5 mouse cellular contexts compared by ENCODE assay signal in the genomic region with DNA sequence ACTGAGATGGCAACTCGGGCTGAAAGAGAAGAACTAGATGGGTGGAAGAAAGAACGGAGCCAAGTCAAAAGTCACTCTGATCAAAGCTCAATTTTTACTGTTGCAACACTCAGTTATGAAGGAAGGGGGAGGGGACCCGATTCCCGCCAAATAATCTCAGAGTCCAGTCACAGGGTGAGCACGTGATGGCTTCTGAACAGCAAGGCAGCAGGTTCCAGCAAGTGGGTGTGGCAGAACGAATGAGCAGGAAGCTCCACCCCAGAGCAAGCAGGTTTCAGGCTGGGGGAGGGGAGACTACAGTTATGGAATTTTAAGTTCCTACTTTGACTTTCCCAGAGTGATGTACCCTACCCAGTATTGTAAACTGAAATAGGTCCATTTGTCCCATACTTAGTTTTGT.
DNase-seq lines count a peak whose midpoint lies in the region; TF ChIP-seq lines count a peak whose summit lies in the region.
"Not testable (repeated sequence)": the region's sequence is repeated elsewhere in the genome, so short reads cannot be mapped to it uniquely, and the experiment has no call there.

No protein-coding gene starts in this region.

- H3K36me3 ChIP-seq in liver, adult 2 months (ENCODE audit: control insufficient read depth, insufficient read depth, low read length): not testable (repeated sequence)

- not testable (repeated sequence) for H3K27me3 ChIP-seq in liver, adult 2 months (ENCODE audit: control insufficient read depth, insufficient read depth, low read length)

- not testable (repeated sequence) for H3K4me1 ChIP-seq in liver, adult 2 months (ENCODE audit: control insufficient read depth, insufficient read depth, low read length)

- H3K27ac ChIP-seq in liver, adult 2 months (replicated peaks; ENCODE audit: insufficient read depth, low read depth, low read length): not testable (repeated sequence)

- not testable (repeated sequence) for H3K4me3 ChIP-seq in liver, adult 2 months (ENCODE audit: insufficient read depth, low read depth, low read length)

- not testable (repeated sequence) for H3K9ac ChIP-seq in liver, adult 2 months (ENCODE audit: low read depth, low read length)

- not testable (repeated sequence) for TF ChIP-seq CTCF in liver, adult 2 months (IDR thresholded peaks at IDR 0.05; ENCODE audit: low read depth, low read length)

- peak; percentile 13 for DNase-seq in ES-CJ7 (ENCODE audit: low read depth, low spot score)
- peak; percentile 31 for DNase-seq in R1 (ENCODE audit: low read depth, low spot score)
- peak; percentile 5 for DNase-seq in ZHBTc4 (ENCODE audit: low read depth, low spot score)
- DNase-seq in kidney, adult 9 months: peak; percentile 2
- peak; percentile 96 for DNase-seq in liver, adult 2 months (ENCODE audit: extremely low read depth, low read depth, low spot score)

- WGBS in liver, adult 2 months: 45% methylated on average over 6 of the region's 6 CpGs

- not testable (repeated sequence) for H3K79me2 ChIP-seq in liver, adult 2 months (ENCODE audit: control insufficient read depth, insufficient read depth, low read length)

- not testable (repeated sequence) for TF ChIP-seq POLR2A in liver, adult 2 months (IDR thresholded peaks at IDR 0.05; ENCODE audit: extremely low read depth, insufficient read depth, low read length)

Comparison
In these comparisons a context has a peak if more than half of its experiments do, and no peak if none do; other contexts are left out.
1. DNase-seq: peak in every context shown above with its lines; median percentile 96 in liver, adult 2 months; 31 in R1; 13 in ES-CJ7; 5 in ZHBTc4; 2 in kidney, adult 9 months.